Mouse (Mus musculus) intestine, embryonic 15.5 days (tissue): ENCODE results near the gene Men1. TPM values are rescaled to one million over a fixed set of nuclear protein-coding genes. Genes with fewer than 3 reads are reported as not detected.

Source experiments
- ATAC-seq: fragments of 200-750 bp; cut with Nextera tagmentation; 2 replicates; pipeline ENCODE4 v1.8.0; 2017; ENCODE audit warnings: moderate TSS enrichment, moderate library complexity
- H3K27ac ChIP-seq: fragments of 300-500 bp; sonication (generic); 2 replicates; pipeline ENCODE4 v1.5.1; 2015; ENCODE audit warnings: mild to moderate bottlenecking, inconsistent platforms
- H3K27me3 ChIP-seq: fragments of 300-500 bp; sonication (generic); replicated peaks from 2 replicates; pipeline ENCODE4 v1.6.1; 2015; ENCODE audit warnings: inconsistent platforms
- H3K36me3 ChIP-seq: fragments of 300-500 bp; sonication (generic); 2 replicates; pipeline ENCODE4 v1.6.1; 2015; ENCODE audit warnings: inconsistent platforms
- H3K4me1 ChIP-seq: fragments of 300-500 bp; sonication (generic); replicated peaks from 2 replicates; pipeline ENCODE4 v1.6.1; 2015; ENCODE audit warnings: inconsistent platforms
- H3K4me2 ChIP-seq: fragments of 300-500 bp; sonication (generic); replicated peaks from 2 replicates; pipeline ENCODE4 v1.6.1; 2015; ENCODE audit warnings: mild to moderate bottlenecking, inconsistent platforms
- H3K4me3 ChIP-seq: fragments of 300-500 bp; sonication (generic); replicated peaks from 2 replicates; pipeline ENCODE4 v1.5.1; 2015; ENCODE audit warnings: inconsistent platforms
- H3K9ac ChIP-seq: fragments of 300-500 bp; sonication (generic); 2 replicates; pipeline ENCODE4 v1.6.1; 2015; ENCODE audit warnings: inconsistent platforms
- H3K9me3 ChIP-seq: fragments of 300-500 bp; sonication (generic); 2 replicates; pipeline ENCODE4 v1.6.1; 2016; ENCODE audit warnings: inconsistent platforms
- WGBS: fragments of 180-500 bp; shearing (Covaris S2); methylation state at CpG from one replicate; pipeline ENCODE4 v1.1.7; 2015; 5-methylcytosine and 5-hydroxymethylcytosine counted together
- polyA plus RNA-seq: library from polyadenylated mRNA; unstranded; fragments of >200 nt; fragmentation: Nextera tagmentation; extraction: Ambion mirVana; gene quantifications from 2 replicates; pipeline ENCODE4 v1.2.1, GENCODE M21; 2015

Gene Men1
- polyA plus RNA-seq, 1 experiment from 2014 or later, result 68.8 TPM

GRCm38 (mm10) chr19:6296551-6297210 is 38.1 kb upstream of the Men1 start:
- ATAC-seq, result no peak
- H3K36me3 ChIP-seq, result peaks cover 40% of the 10 kb centered on the region

DNA sequence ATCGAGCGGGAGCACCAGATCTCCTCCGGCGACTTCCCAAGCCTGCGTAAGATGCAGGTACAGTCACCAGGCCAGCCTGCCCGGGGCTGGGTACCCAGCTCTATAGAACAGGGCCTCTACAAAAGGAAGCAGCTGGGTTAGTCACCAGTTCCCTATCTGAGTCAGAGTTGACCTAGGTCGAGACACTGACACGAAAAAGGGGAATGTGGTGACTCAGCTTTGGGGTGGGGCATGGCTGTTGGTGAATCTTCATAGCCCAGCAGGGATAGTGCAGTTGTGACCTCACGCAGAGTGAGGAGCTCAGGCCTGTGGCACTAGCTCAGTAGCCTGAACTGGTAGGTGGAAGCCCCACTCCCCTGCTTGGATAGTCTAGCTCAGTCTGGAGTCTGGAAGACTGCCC is 37.1 kb upstream of the Men1 start:
- no peaks in the 10 kb centered on the region for H3K27me3 ChIP-seq
- no peak overlapping the region for H3K4me3 ChIP-seq
- no peak for ATAC-seq
- 80% methylated on average over 9 of the region's 9 CpGs for WGBS
- no peaks in the 10 kb centered on the region for H3K4me1 ChIP-seq
- H3K27ac ChIP-seq, result 0 out of 2 replicates have a peak overlapping the region, but pooled peaks have one; percentile 19
- H3K4me2 ChIP-seq, result no peak overlapping the region
- H3K36me3 ChIP-seq, result peaks cover 40% of the 10 kb centered on the region
- H3K9me3 ChIP-seq, result no peaks in the 10 kb centered on the region
- no peak overlapping the region for H3K9ac ChIP-seq

More at GRCm38 (mm10) chr19:6296551-6297210, 38.1 kb upstream of the Men1 start:
- Histone ChIP-seq H3K27me3 (no peaks in the 10 kb centered on the region), H3K27ac (no peak overlapping the region), H3K9ac (no peak overlapping the region), H3K4me1 (peaks cover 6% of the 10 kb centered on the region), H3K4me3 (no peak overlapping the region), H3K9me3 (no peaks in the 10 kb centered on the region), H3K4me2 (no peak overlapping the region)
- 89% methylated on average over 5 of the region's 5 CpGs for whole genome bisulfite sequencing

DNA sequence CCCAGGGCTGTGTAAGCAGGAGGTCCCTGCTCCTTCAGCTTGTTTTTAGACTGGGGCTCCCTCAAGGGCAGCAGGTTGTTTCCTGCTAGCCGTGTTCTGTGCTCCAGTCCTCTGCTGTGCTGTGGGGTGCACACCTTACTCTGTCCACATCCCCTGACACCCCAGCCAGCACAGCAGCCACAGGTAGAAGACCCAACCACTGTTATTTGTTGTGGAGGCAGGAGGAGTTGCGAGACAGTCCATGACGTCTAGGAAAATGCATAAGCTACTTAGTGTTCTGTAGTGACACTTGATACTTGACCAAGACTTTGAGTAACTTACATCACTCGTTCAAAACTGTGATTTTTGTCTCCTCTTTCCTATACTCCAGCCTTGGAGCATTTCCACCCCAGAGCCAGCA is 35.8 kb upstream of the Men1 start:
- no peaks in the 10 kb centered on the region for H3K27me3 ChIP-seq
- 83% methylated on average over 4 of the region's 4 CpGs for WGBS
- no peaks in the 10 kb centered on the region for H3K4me1 ChIP-seq
- no peak for ATAC-seq
- no peak overlapping the region for H3K4me3 ChIP-seq
- H3K27ac ChIP-seq, result 0 out of 2 replicates have a peak overlapping the region, but pooled peaks have one; percentile 44
- no peak overlapping the region for H3K9ac ChIP-seq
- H3K36me3 ChIP-seq, result peaks cover 40% of the 10 kb centered on the region
- H3K9me3 ChIP-seq, result no peaks in the 10 kb centered on the region
- H3K4me2 ChIP-seq, result no peak overlapping the region

- no peaks in the 10 kb centered on the region for H3K27me3 ChIP-seq
- H3K4me1 ChIP-seq, result no peaks in the 10 kb centered on the region
- H3K9me3 ChIP-seq, result no peaks in the 10 kb centered on the region
- WGBS, result 76% methylated on average over 7 of the region's 7 CpGs
- no peak for ATAC-seq
- peaks cover 39% of the 10 kb centered on the region for H3K36me3 ChIP-seq
- no peak overlapping the region for H3K9ac ChIP-seq
- no peak overlapping the region for H3K4me3 ChIP-seq
- peak overlapping the region; percentile 44; the same call in 1 of the 2 replicates for H3K27ac ChIP-seq
- H3K4me2 ChIP-seq, result no peak overlapping the region
Measured at GRCm38 (mm10) chr19:6299450-6300267, 35.1 kb upstream of the Men1 start.

- 47% methylated on average over 7 of the region's 7 CpGs for WGBS
- ATAC-seq, result 0 out of 2 replicates have a peak, but pooled peaks have one; percentile 24
- H3K9me3 ChIP-seq, result no peaks in the 10 kb centered on the region
- no peak overlapping the region for H3K9ac ChIP-seq
- H3K4me1 ChIP-seq, result no peaks in the 10 kb centered on the region
- no peak overlapping the region for H3K4me3 ChIP-seq
- H3K36me3 ChIP-seq, result peaks cover 33% of the 10 kb centered on the region
- H3K27ac ChIP-seq, result no peak overlapping the region; the same call in 1 of the 2 replicates
- no peak overlapping the region for H3K4me2 ChIP-seq
- no peaks in the 10 kb centered on the region for H3K27me3 ChIP-seq
Measured at GRCm38 (mm10) chr19:6300402-6300841, 34.4 kb upstream of the Men1 start.

- H3K4me1 ChIP-seq, result no peaks in the 10 kb centered on the region
- no peak overlapping the region for H3K27ac ChIP-seq
- no peak overlapping the region for H3K4me3 ChIP-seq
- ATAC-seq, result no peak
- H3K9me3 ChIP-seq, result no peaks in the 10 kb centered on the region
- no peaks in the 10 kb centered on the region for H3K27me3 ChIP-seq
- no peak overlapping the region for H3K9ac ChIP-seq
- H3K4me2 ChIP-seq, result no peak overlapping the region
- H3K36me3 ChIP-seq, result peaks cover 25% of the 10 kb centered on the region
- 90% methylated on average over 5 of the region's 5 CpGs for WGBS
Measured at GRCm38 (mm10) chr19:6302114-6302513, 32.7 kb upstream of the Men1 start.

GRCm38 (mm10) chr19:6302522-6302921 is 32.3 kb upstream of the Men1 start:
- Histone ChIP-seq H3K4me3 (no peak overlapping the region), H3K9me3 (no peaks in the 10 kb centered on the region), H3K4me2 (no peak overlapping the region), H3K9ac (no peak overlapping the region), H3K4me1 (no peaks in the 10 kb centered on the region), H3K27ac (no peak overlapping the region), H3K27me3 (no peaks in the 10 kb centered on the region), H3K36me3 (peaks cover 20% of the 10 kb centered on the region)
- no peak for ATAC-seq
- 43% methylated on average over 4 of the region's 4 CpGs for WGBS

DNA sequence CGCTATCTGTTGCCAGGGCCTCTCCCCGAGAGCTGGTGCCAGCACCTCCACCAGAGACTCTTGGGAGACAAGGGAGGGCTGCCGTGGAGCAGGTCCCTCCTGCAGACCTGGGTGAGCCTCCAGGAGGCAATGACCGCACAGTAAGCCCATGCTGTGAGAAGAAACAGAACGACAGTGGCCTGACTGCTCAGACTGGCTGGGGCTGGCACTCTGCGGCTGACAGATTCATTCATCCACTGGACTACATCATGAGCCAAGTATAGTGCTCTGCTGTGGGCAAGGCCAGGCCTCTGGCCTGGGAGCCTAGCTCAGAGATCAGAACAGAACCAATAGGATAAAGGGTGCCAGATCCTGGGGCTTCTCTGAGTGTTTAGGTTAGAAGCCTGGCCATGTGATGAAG is 30.9 kb upstream of the Men1 start:
- no peaks in the 10 kb centered on the region for H3K9me3 ChIP-seq
- 74% methylated on average over 6 of the region's 6 CpGs for WGBS
- no peak for ATAC-seq
- H3K4me1 ChIP-seq, result peaks cover 10% of the 10 kb centered on the region; the same call in 1 of the 2 replicates
- H3K36me3 ChIP-seq, result peaks cover 8% of the 10 kb centered on the region; the same call in 1 of the 2 replicates
- H3K9ac ChIP-seq, result 0 out of 2 replicates have a peak overlapping the region, but pooled peaks have one; percentile 23
- H3K4me3 ChIP-seq, result no peak overlapping the region
- H3K27me3 ChIP-seq, result no peaks in the 10 kb centered on the region
- no peak overlapping the region for H3K4me2 ChIP-seq
- no peak overlapping the region for H3K27ac ChIP-seq

DNA sequence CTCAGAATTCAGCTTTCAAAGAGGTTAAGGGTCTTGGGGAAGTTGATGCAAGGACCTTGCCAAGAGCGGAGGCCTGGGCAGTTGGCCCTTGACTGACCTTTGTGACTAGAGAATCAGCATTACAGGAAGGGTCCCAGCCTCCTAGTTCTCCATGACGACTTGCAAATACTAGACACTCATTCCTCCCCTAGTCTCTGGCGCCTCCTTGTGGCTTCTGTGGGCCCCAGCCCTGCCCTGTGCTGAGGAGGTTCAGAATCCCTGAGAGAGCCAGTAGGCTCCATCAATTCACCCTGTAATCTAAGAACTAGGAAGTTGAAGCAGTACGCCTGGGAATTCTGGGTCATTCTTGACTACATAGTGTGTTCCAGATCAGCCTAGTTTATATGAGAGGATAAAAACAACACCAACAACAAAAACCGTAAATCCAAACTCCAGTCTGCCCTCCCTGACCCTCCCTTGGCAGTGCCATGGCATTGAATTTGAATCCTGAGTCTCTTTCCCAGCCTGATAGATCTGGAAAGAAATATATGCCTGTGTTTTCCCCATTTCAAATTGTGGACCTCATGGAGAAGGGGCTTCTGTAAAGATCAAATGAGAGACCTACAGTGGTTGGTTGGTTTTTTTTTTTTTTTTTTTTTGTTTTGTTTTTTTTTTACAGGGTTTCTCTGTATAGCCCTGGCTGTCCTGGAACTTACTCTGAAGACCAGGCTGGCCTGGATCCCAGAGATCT is 29.8 kb upstream of the Men1 start:
- no peaks in the 10 kb centered on the region for H3K27me3 ChIP-seq
- H3K27ac ChIP-seq, result 0 out of 2 replicates have a peak overlapping the region, but pooled peaks have one; percentile 22
- ATAC-seq, result peak; percentile 54
- no peak overlapping the region for H3K9ac ChIP-seq
- no peaks in the 10 kb centered on the region for H3K36me3 ChIP-seq
- H3K4me3 ChIP-seq, result no peak overlapping the region
- peaks cover 11% of the 10 kb centered on the region; the same call in 1 of the 2 replicates for H3K4me1 ChIP-seq
- H3K9me3 ChIP-seq, result no peaks in the 10 kb centered on the region
- no peak overlapping the region for H3K4me2 ChIP-seq
- 22% methylated on average over 5 of the region's 5 CpGs for WGBS

DNA sequence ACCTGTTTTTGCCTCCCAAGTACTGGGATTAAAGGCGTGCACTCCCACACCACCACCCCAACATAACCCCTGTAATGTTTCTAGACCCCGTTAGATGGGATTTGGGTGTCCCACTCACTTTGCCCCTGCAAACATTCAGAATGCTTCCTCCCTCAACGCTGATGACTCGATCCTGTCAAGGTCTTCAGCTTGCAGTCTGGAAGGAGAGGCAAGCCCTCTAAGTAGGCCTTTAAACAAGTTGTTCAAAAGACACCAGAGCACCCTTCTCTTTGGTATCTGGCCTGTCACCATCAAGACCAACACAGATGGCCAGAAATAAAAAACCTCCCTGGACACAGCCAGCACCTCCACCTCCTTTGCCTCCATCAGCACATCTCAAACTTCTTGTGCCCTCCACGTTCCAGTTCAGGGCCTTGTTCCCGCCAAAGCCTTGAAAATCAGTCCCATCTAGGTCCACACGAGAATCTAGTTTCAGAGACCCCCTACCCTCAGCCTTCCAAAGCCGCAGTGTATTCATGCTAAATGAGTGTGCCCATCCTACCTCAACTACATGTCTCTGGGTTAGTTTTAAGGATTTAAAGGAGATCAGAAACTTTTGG is 29.2 kb upstream of the Men1 start:
- H3K4me2 ChIP-seq, result peak overlapping the region; percentile 66
- peak overlapping the region; percentile 70 for H3K4me3 ChIP-seq
- peak overlapping the region; percentile 70; the same call in 1 of the 2 replicates for H3K9ac ChIP-seq
- no peak for ATAC-seq
- peaks cover 11% of the 10 kb centered on the region; the same call in 1 of the 2 replicates for H3K4me1 ChIP-seq
- no peaks in the 10 kb centered on the region for H3K36me3 ChIP-seq
- 57% methylated on average over 8 of the region's 8 CpGs for WGBS
- peak overlapping the region; percentile 52; the same call in 1 of the 2 replicates for H3K27ac ChIP-seq
- no peaks in the 10 kb centered on the region for H3K9me3 ChIP-seq
- H3K27me3 ChIP-seq, result no peaks in the 10 kb centered on the region

- no peaks in the 10 kb centered on the region for H3K9me3 ChIP-seq
- under 1% methylated on average over 34 of the region's 38 CpGs for WGBS
- ATAC-seq, result peak; percentile 91
- no peaks in the 10 kb centered on the region for H3K27me3 ChIP-seq
- peak within 1 kb of the TSS; percentile 70 for H3K9ac ChIP-seq
- H3K4me3 ChIP-seq, result peak within 1 kb of the TSS; percentile 70
- peak within 1 kb of the TSS; percentile 66 for H3K4me2 ChIP-seq
- peaks cover 1% of the 10 kb centered on the region; the same call in 1 of the 2 replicates for H3K36me3 ChIP-seq
- peaks cover 11% of the 10 kb centered on the region; the same call in 1 of the 2 replicates for H3K4me1 ChIP-seq
- peak within 1 kb of the TSS; percentile 78 for H3K27ac ChIP-seq
Measured at GRCm38 (mm10) chr19:6306137-6306551, 28.6 kb upstream of the Men1 start, which contains the start of gene Cdc42bpg. Cdc42bpg (plus strand) TSS chr19:6306456.
